26 mouse cellular contexts compared by ENCODE assay signal in the genomic region with DNA sequence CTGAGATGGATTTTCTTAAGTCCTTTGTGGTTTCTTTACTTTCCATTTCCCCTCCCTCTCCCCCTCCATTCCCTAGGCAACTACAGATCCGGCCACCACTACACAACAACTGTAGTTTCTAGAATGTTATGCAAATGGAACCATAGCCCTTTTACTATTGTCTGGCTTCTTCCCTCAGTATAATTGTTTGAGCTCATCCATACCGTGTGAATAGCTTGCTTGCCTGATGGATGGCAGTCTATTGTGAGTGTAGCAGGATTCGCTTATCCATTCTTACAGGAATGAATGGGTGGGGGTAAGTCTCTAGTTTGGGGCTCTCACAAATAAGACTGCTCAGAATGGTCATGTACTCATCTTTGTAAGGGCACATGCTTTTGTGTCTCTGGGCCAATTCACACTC. TPM values are rescaled to one million over a fixed set of nuclear protein-coding genes. Genes with fewer than 3 reads are reported as not detected.
DNase-seq lines count a peak whose midpoint lies in the region; ATAC-seq and TF ChIP-seq lines count a peak whose summit lies in the region.
"Had no signal": no experiment of that assay in that cellular context is flagged by ENCODE, and none has a peak within 500 bp of the region (broad histone marks: within the 10 kb centered on the region; RNA-seq: fewer than 3 reads in every experiment).

No protein-coding gene starts in this region.

- peak overlapping the region; percentile 51; the same call in 1 of the 2 replicates for H3K27ac ChIP-seq in forebrain, embryonic 10.5 days
- H3K27ac ChIP-seq in forebrain, embryonic 13.5 days, result no peak overlapping the region
- H3K27ac ChIP-seq in midbrain, embryonic 10.5 days (replicated peaks), result peak overlapping the region; percentile 72; the same call in 1 of the 2 replicates
- H3K27ac ChIP-seq in midbrain, postnatal 0 days (ENCODE audit: low read depth, low read length), result no peak overlapping the region
- 0 out of 2 replicates have a peak overlapping the region, but pooled peaks have one; percentile 14 for H3K27ac ChIP-seq in hindbrain, embryonic 13.5 days
- H3K27ac ChIP-seq: embryonic facial prominence, embryonic 13.5 days; gastrocnemius, adult 2 months; heart, embryonic 10.5 days; limb, embryonic 12.5 days; macrophage had no signal

- no peak overlapping the region for H3K9ac ChIP-seq in forebrain, embryonic 13.5 days
- H3K9ac ChIP-seq in midbrain, postnatal 0 days (replicated peaks; ENCODE audit: low read length, poor library complexity, severe bottlenecking), result no peak overlapping the region
- H3K9ac ChIP-seq in hindbrain, embryonic 13.5 days, result no peak overlapping the region
- H3K9ac ChIP-seq: embryonic facial prominence, embryonic 13.5 days; limb, embryonic 12.5 days; liver, postnatal 0 days had no signal

- peaks cover 47% of the 10 kb centered on the region for H3K27me3 ChIP-seq in forebrain, embryonic 10.5 days (ENCODE audit: poor library complexity, severe bottlenecking)
- peaks cover 4% of the 10 kb centered on the region; the same call in 1 of the 2 replicates for H3K27me3 ChIP-seq in forebrain, embryonic 13.5 days
- peaks cover 53% of the 10 kb centered on the region for H3K27me3 ChIP-seq in midbrain, embryonic 10.5 days (ENCODE audit: low read depth, poor library complexity, severe bottlenecking)
- H3K27me3 ChIP-seq in midbrain, postnatal 0 days (ENCODE audit: insufficient read depth, low read length), result no peaks in the 10 kb centered on the region
- no peaks in the 10 kb centered on the region for H3K27me3 ChIP-seq in hindbrain, embryonic 13.5 days
- H3K27me3 ChIP-seq: embryonic facial prominence, embryonic 13.5 days; limb, embryonic 12.5 days had no signal

- no peak for DNase-seq in forebrain, embryonic 10.5 days (ENCODE audit: extremely low spot score, low spot score)
- no peak for DNase-seq in midbrain, embryonic 10.5 days (ENCODE audit: low spot score)
- no peak for DNase-seq in midbrain, postnatal 0 days (ENCODE audit: low spot score)
- peak; percentile 11 for DNase-seq in ES-CJ7 (ENCODE audit: low read depth, low spot score)
- no peak for DNase-seq in heart, adult 11 months
- no peak for DNase-seq in thymus, postnatal 36 days
- DNase-seq: adrenal gland, adult 2 months; cerebellum, adult 18-20 months; cerebellum, postnatal 14 days; gastrocnemius, adult 2 months; kidney, postnatal 36 days; layer of hippocampus, postnatal 36 days; liver, postnatal 0 days; retina, postnatal 1 day; right cerebral cortex, postnatal 25 days; spleen, adult 18-20 months had no signal

- H3K9me3 ChIP-seq in forebrain, embryonic 10.5 days, result no peaks in the 10 kb centered on the region
- H3K9me3 ChIP-seq in forebrain, embryonic 13.5 days (replicated peaks), result no peaks in the 10 kb centered on the region
- no peaks in the 10 kb centered on the region for H3K9me3 ChIP-seq in midbrain, embryonic 10.5 days (replicated peaks)
- no peaks in the 10 kb centered on the region for H3K9me3 ChIP-seq in midbrain, postnatal 0 days (ENCODE audit: low read length)
- no peaks in the 10 kb centered on the region for H3K9me3 ChIP-seq in hindbrain, embryonic 13.5 days
- H3K9me3 ChIP-seq: embryonic facial prominence, embryonic 13.5 days; heart, embryonic 10.5 days; limb, embryonic 12.5 days had no signal

- peaks cover 79% of the 10 kb centered on the region for H3K4me1 ChIP-seq in forebrain, embryonic 10.5 days
- H3K4me1 ChIP-seq in forebrain, embryonic 13.5 days, result peaks cover 65% of the 10 kb centered on the region
- H3K4me1 ChIP-seq in midbrain, embryonic 10.5 days, result peaks cover 72% of the 10 kb centered on the region
- H3K4me1 ChIP-seq in midbrain, postnatal 0 days (ENCODE audit: insufficient read depth, low read length), result peaks cover 34% of the 10 kb centered on the region
- peaks cover 60% of the 10 kb centered on the region for H3K4me1 ChIP-seq in hindbrain, embryonic 13.5 days (replicated peaks)
- H3K4me1 ChIP-seq: heart, embryonic 10.5 days had no signal

- TF ChIP-seq CTCF in midbrain, postnatal 0 days (IDR thresholded peaks at IDR 0.05), result no peak

- H3K4me3 ChIP-seq in forebrain, embryonic 10.5 days, result no peak overlapping the region
- no peak overlapping the region for H3K4me3 ChIP-seq in forebrain, embryonic 13.5 days
- no peak overlapping the region for H3K4me3 ChIP-seq in midbrain, embryonic 10.5 days
- H3K4me3 ChIP-seq in midbrain, postnatal 0 days (ENCODE audit: low read depth, low read length), result no peak overlapping the region
- H3K4me3 ChIP-seq in hindbrain, embryonic 13.5 days, result no peak overlapping the region
- H3K4me3 ChIP-seq: embryonic facial prominence, embryonic 13.5 days; erythroblast, embryonic 14.5 days; gastrocnemius, adult 2 months; heart, embryonic 10.5 days; limb, embryonic 12.5 days had no signal

- no peak for ATAC-seq in forebrain, embryonic 13.5 days
- ATAC-seq in midbrain, postnatal 0 days (ENCODE audit: low FRiP score), result no peak
- peak; percentile 52; the same call in 1 of the 2 replicates for ATAC-seq in hindbrain, embryonic 13.5 days (ENCODE audit: low FRiP score)
- ATAC-seq: intestine, postnatal 0 days; liver, postnatal 0 days; lung, postnatal 0 days had no signal

- 72% methylated on average over 3 of the region's 3 CpGs for WGBS in forebrain, embryonic 10.5 days
- 21% methylated on average over 3 of the region's 3 CpGs for WGBS in forebrain, embryonic 13.5 days
- 45% methylated on average over 3 of the region's 3 CpGs for WGBS in midbrain, embryonic 10.5 days
- 18% methylated on average over 3 of the region's 3 CpGs for WGBS in midbrain, postnatal 0 days
- 16% methylated on average over 3 of the region's 3 CpGs for WGBS in hindbrain, embryonic 13.5 days

- H3K36me3 ChIP-seq in forebrain, embryonic 10.5 days (replicated peaks), result no peaks in the 10 kb centered on the region
- H3K36me3 ChIP-seq in forebrain, embryonic 13.5 days (ENCODE audit: poor library complexity, severe bottlenecking), result no peaks in the 10 kb centered on the region
- H3K36me3 ChIP-seq in midbrain, embryonic 10.5 days, result no peaks in the 10 kb centered on the region
- no peaks in the 10 kb centered on the region for H3K36me3 ChIP-seq in midbrain, postnatal 0 days (ENCODE audit: insufficient read depth, low read length)
- no peaks in the 10 kb centered on the region for H3K36me3 ChIP-seq in hindbrain, embryonic 13.5 days
- H3K36me3 ChIP-seq: embryonic facial prominence, embryonic 13.5 days; heart, embryonic 10.5 days; limb, embryonic 12.5 days had no signal

- no peak overlapping the region for H3K4me2 ChIP-seq in forebrain, embryonic 13.5 days
- H3K4me2 ChIP-seq in midbrain, postnatal 0 days (ENCODE audit: low read depth, low read length, poor library complexity, severe bottlenecking), result no peak overlapping the region
- no peak overlapping the region for H3K4me2 ChIP-seq in hindbrain, embryonic 13.5 days
- H3K4me2 ChIP-seq: embryonic facial prominence, embryonic 13.5 days; limb, embryonic 12.5 days; liver, embryonic 11.5 days had no signal

RNA-seq across cellular contexts. Expression of a gene that starts 37.3 kb away (rescaled TPM):
- 1,904 and 2,173 TPM in 2 replicates for polyA plus RNA-seq in forebrain, embryonic 10.5 days (2016; fragmentation: Nextera tagmentation; extraction: Ambion mirVana)
- polyA plus RNA-seq in forebrain, embryonic 13.5 days (2015; fragmentation: Nextera tagmentation; extraction: Ambion mirVana), result 6,508 and 7,407 TPM in 2 replicates
- 1,354 and 2,071 TPM in 2 replicates for polyA plus RNA-seq in midbrain, embryonic 10.5 days (2016; fragmentation: Nextera tagmentation; extraction: Ambion mirVana)
- 7,900 and 8,478 TPM in 2 replicates for total RNA-seq in midbrain, postnatal 0 days (2014; rRNA removed)
- 8,374 and 8,478 TPM in 2 replicates for polyA plus RNA-seq in midbrain, postnatal 0 days (2015; fragmentation: Nextera tagmentation; extraction: Ambion mirVana)
- polyA plus RNA-seq in hindbrain, embryonic 13.5 days (2015; fragmentation: Nextera tagmentation; extraction: Ambion mirVana), result 6,024 and 6,534 TPM in 2 replicates
- polyA plus RNA-seq: macrophage had no signal

RNA-seq across cellular contexts. Expression of a gene that starts 48.5 kb away (rescaled TPM):
- polyA plus RNA-seq in forebrain, embryonic 10.5 days (2016; fragmentation: Nextera tagmentation; extraction: Ambion mirVana), result 78.7 and 82.3 TPM in 2 replicates
- 161 and 187 TPM in 2 replicates for polyA plus RNA-seq in forebrain, embryonic 13.5 days (2015; fragmentation: Nextera tagmentation; extraction: Ambion mirVana)
- polyA plus RNA-seq in midbrain, embryonic 10.5 days (2016; fragmentation: Nextera tagmentation; extraction: Ambion mirVana), result 76.4 and 103 TPM in 2 replicates
- 307 and 309 TPM in 2 replicates for total RNA-seq in midbrain, postnatal 0 days (2014; rRNA removed)
- 394 and 397 TPM in 2 replicates for polyA plus RNA-seq in midbrain, postnatal 0 days (2015; fragmentation: Nextera tagmentation; extraction: Ambion mirVana)
- polyA plus RNA-seq in hindbrain, embryonic 13.5 days (2015; fragmentation: Nextera tagmentation; extraction: Ambion mirVana), result 219 and 232 TPM in 2 replicates

Comparison
In these comparisons a context has a peak if more than half of its experiments do, and no peak if none do; other contexts are left out.
1. H3K27ac ChIP-seq: peak in forebrain, embryonic 10.5 days (single experiment), midbrain, embryonic 10.5 days (single experiment) and hindbrain, embryonic 13.5 days (single experiment); none in forebrain, embryonic 13.5 days (single experiment) and midbrain, postnatal 0 days (single experiment).